In genomic region chr9:110877353-110877752, GRCm38 (mm10) we compare ENCODE assay signal across 16 mouse cellular contexts. TPM values are rescaled to one million over a fixed set of nuclear protein-coding genes. Genes with fewer than 3 reads are reported as not detected.
DNase-seq lines count a peak whose midpoint lies in the region; ATAC-seq and TF ChIP-seq lines count a peak whose summit lies in the region.
"Had no signal": no experiment of that assay in that cellular context is flagged by ENCODE, and none has a peak within 500 bp of the region (broad histone marks: within the 10 kb centered on the region; RNA-seq: fewer than 3 reads in every experiment).

No protein-coding gene starts in this region.

- peak in 1 of 2 experiments; percentile 43 for DNase-seq in heart, adult 2 months
- DNase-seq in heart, adult 8-10 months (ENCODE audit: low spot score): no peak
- peak; percentile 96 for DNase-seq in liver, adult 2 months (ENCODE audit: extremely low read depth, low read depth, low spot score)
- no peak for DNase-seq in liver
- DNase-seq in left cerebral cortex, postnatal 36 days (ENCODE audit: low spot score in 2 of 2): no peak
- DNase-seq: cerebellum, adult 18-20 months; layer of hippocampus, postnatal 36 days; thymus, postnatal 4 days had no signal

- no peak for TF ChIP-seq EP300 in heart, adult 2 months (IDR thresholded peaks at IDR 0.05; ENCODE audit: insufficient read depth, low read depth, low read length)

- no peak overlapping the region for H3K9ac ChIP-seq in heart, adult 2 months (ENCODE audit: low read depth, low read length)
- peak overlapping the region; percentile 27; the same call in 1 of the 2 replicates for H3K9ac ChIP-seq in liver, adult 2 months (ENCODE audit: low read depth, low read length)
- no peak overlapping the region for H3K9ac ChIP-seq in forebrain, embryonic 15.5 days (replicated peaks)
- H3K9ac ChIP-seq: heart, embryonic 12.5 days; limb, embryonic 15.5 days had no signal

- H3K27me3 ChIP-seq in heart, adult 2 months (ENCODE audit: control insufficient read depth, insufficient read depth, low read length): no peaks in the 10 kb centered on the region
- H3K27me3 ChIP-seq in liver, adult 2 months (ENCODE audit: control insufficient read depth, insufficient read depth, low read length): no peaks in the 10 kb centered on the region
- peaks cover 39% of the 10 kb centered on the region for H3K27me3 ChIP-seq in forebrain, embryonic 15.5 days

- H3K4me3 ChIP-seq in heart, adult 2 months: no peak overlapping the region
- H3K4me3 ChIP-seq in liver, adult 2 months (ENCODE audit: insufficient read depth, low read depth, low read length): no peak overlapping the region
- H3K4me3 ChIP-seq in forebrain, embryonic 15.5 days: no peak overlapping the region
- H3K4me3 ChIP-seq: heart, embryonic 12.5 days; limb, embryonic 15.5 days had no signal

- intact Hi-C loops in heart, adult 2 months (cut with DNase I): no loop called here
- intact Hi-C loops in left cerebral cortex, postnatal 36 days (cut with DNase I): no loop called here

- no peak for TF ChIP-seq CTCF in heart, adult 2 months (IDR thresholded peaks at IDR 0.05)
- TF ChIP-seq CTCF in liver, adult 2 months (IDR thresholded peaks at IDR 0.05; ENCODE audit: low read depth, low read length): no peak

- TF ChIP-seq POLR2A in heart, adult 2 months (IDR thresholded peaks at IDR 0.05; ENCODE audit: insufficient read depth, low read depth, low read length): no peak
- TF ChIP-seq POLR2A in liver, adult 2 months (IDR thresholded peaks at IDR 0.05; ENCODE audit: extremely low read depth, insufficient read depth, low read length): 0 out of 2 replicates have a peak, but pooled peaks have one; percentile 8

- H3K4me2 ChIP-seq in forebrain, embryonic 15.5 days (replicated peaks): no peak overlapping the region
- H3K4me2 ChIP-seq: heart, embryonic 12.5 days; limb, embryonic 15.5 days had no signal

- WGBS in heart, adult 2 months: 90% methylated on average over 1 of the region's 1 CpGs
- WGBS in liver, adult 2 months: 30% methylated on average over 1 of the region's 1 CpGs
- WGBS in forebrain, embryonic 15.5 days: 94% methylated on average over 1 of the region's 1 CpGs

- peak overlapping the region; percentile 47 for H3K27ac ChIP-seq in heart, adult 2 months
- H3K27ac ChIP-seq in liver, adult 2 months (replicated peaks; ENCODE audit: insufficient read depth, low read depth, low read length): peak overlapping the region; percentile 88
- no peak overlapping the region for H3K27ac ChIP-seq in forebrain, embryonic 15.5 days (replicated peaks)
- H3K27ac ChIP-seq: limb, embryonic 15.5 days; macrophage had no signal

- ATAC-seq in common myeloid progenitor, adult 5-6 weeks (replicated peaks; ENCODE audit: low read depth, poor library complexity, severe bottlenecking): peak; percentile 26
- 0 out of 2 replicates have a peak, but pooled peaks have one; percentile 29 for ATAC-seq in megakaryocyte progenitor cell, adult 5-6 weeks (replicated peaks; ENCODE audit: poor library complexity)
- no peak for ATAC-seq in forebrain, embryonic 15.5 days (replicated peaks)
- ATAC-seq: CD4-positive, CD25-positive, alpha-beta regulatory T cell, adult 4 months had no signal

- H3K4me1 ChIP-seq in heart, adult 2 months (ENCODE audit: control insufficient read depth, insufficient read depth, low read length): peaks cover 15% of the 10 kb centered on the region
- H3K4me1 ChIP-seq in liver, adult 2 months (ENCODE audit: control insufficient read depth, insufficient read depth, low read length): peaks cover 36% of the 10 kb centered on the region
- H3K4me1 ChIP-seq in forebrain, embryonic 15.5 days: peaks cover 34% of the 10 kb centered on the region

- no peaks in the 10 kb centered on the region for H3K9me3 ChIP-seq in forebrain, embryonic 15.5 days
- H3K9me3 ChIP-seq: heart, embryonic 12.5 days; limb, embryonic 15.5 days had no signal

- H3K79me2 ChIP-seq in heart, adult 2 months (replicated peaks; ENCODE audit: control insufficient read depth, insufficient read depth, low read length): no peaks in the 10 kb centered on the region
- H3K79me2 ChIP-seq in liver, adult 2 months (ENCODE audit: control insufficient read depth, insufficient read depth, low read length): peaks cover 13% of the 10 kb centered on the region; the same call in 1 of the 2 replicates

- H3K36me3 ChIP-seq in heart, adult 2 months (ENCODE audit: control insufficient read depth, insufficient read depth, low read length): no peaks in the 10 kb centered on the region
- H3K36me3 ChIP-seq in liver, adult 2 months (ENCODE audit: control insufficient read depth, insufficient read depth, low read length): no peaks in the 10 kb centered on the region
- H3K36me3 ChIP-seq in forebrain, embryonic 15.5 days: no peaks in the 10 kb centered on the region
- H3K36me3 ChIP-seq: heart, embryonic 12.5 days; limb, embryonic 15.5 days had no signal

RNA-seq across cellular contexts. Expression of gene Als2cl, which starts 2.3 kb away (rescaled TPM):
- 10 to 100 TPM; 13.7 to 14.2 TPM for total RNA-seq in heart, adult 2 months (2021)
- polyA plus RNA-seq in heart, adult 2 months (2012; rRNA removed): 25.7 and 25.9 TPM in 2 replicates
- 10 to 100 TPM; 11.5 to 19.1 (median 14.7) TPM for total RNA-seq in heart, adult 8-10 months (2022)
- 8.0 and 16.8 TPM in 2 replicates for total RNA-seq in liver, adult 2 months (2014; rRNA removed)
- 29.1 and 45.5 TPM in 2 replicates for polyA plus RNA-seq in liver, adult 2 months (2012; rRNA removed)
- total RNA-seq in common myeloid progenitor, adult 5-6 weeks (2017): 0.87 and 3.1 TPM in 2 replicates
- total RNA-seq in megakaryocyte progenitor cell, adult 5-6 weeks (2015): 0.07 and 0.44 TPM in 2 replicates
- 0.08 and 0.20 TPM in 2 replicates for total RNA-seq in megakaryocyte progenitor cell, adult 5-6 weeks (2017)
- polyA plus RNA-seq in forebrain, embryonic 15.5 days (2015; fragmentation: Nextera tagmentation; extraction: Ambion mirVana): 0.60 and 0.74 TPM in 2 replicates
- 10 to 100 TPM in 1 of 2 experiments, 1 to 10 TPM in 1; 6.9 to 13.7 TPM for total RNA-seq in left cerebral cortex, postnatal 36 days (2021)

RNA-seq across cellular contexts. Expression of gene Tmie, which starts 2.6 kb away (rescaled TPM):
- 1 to 10 TPM; 1.3 to 1.7 TPM for total RNA-seq in heart, adult 2 months (2021)
- polyA plus RNA-seq in heart, adult 2 months (2012; rRNA removed): 1.00 and 1.1 TPM in 2 replicates
- total RNA-seq in heart, adult 8-10 months (2022): 1 to 10 TPM; 1.1 to 2.0 (median 1.6) TPM
- total RNA-seq in liver, adult 2 months (2014; rRNA removed): 4.4 and 5.5 TPM in 2 replicates
- polyA plus RNA-seq in liver, adult 2 months (2012; rRNA removed): 13.1 and 20.8 TPM in 2 replicates
- total RNA-seq in common myeloid progenitor, adult 5-6 weeks (2017): 0.23 TPM in 1 of 2 replicates, not detected in the other
- not detected in 2 replicates for total RNA-seq in megakaryocyte progenitor cell, adult 5-6 weeks (2015)
- not detected in 2 replicates for total RNA-seq in megakaryocyte progenitor cell, adult 5-6 weeks (2017)
- 0.92 and 1.2 TPM in 2 replicates for polyA plus RNA-seq in forebrain, embryonic 15.5 days (2015; fragmentation: Nextera tagmentation; extraction: Ambion mirVana)
- total RNA-seq in left cerebral cortex, postnatal 36 days (2021): 1 to 10 TPM; 2.8 to 3.7 TPM
- total RNA-seq: monocyte, adult 5-6 weeks had no signal

RNA-seq across cellular contexts. Expression of gene Prss50, which starts 19.6 kb away (rescaled TPM):
- total RNA-seq in heart, adult 2 months (2021): not detected
- polyA plus RNA-seq in heart, adult 2 months (2012; rRNA removed): not detected in 2 replicates
- not detected for total RNA-seq in heart, adult 8-10 months (2022)
- total RNA-seq in liver, adult 2 months (2014; rRNA removed): not detected in 2 replicates
- polyA plus RNA-seq in liver, adult 2 months (2012; rRNA removed): not detected in 2 replicates
- 8.7 and 10.2 TPM in 2 replicates for total RNA-seq in common myeloid progenitor, adult 5-6 weeks (2017)
- total RNA-seq in megakaryocyte progenitor cell, adult 5-6 weeks (2015): 2.3 and 10.4 TPM in 2 replicates
- 1.4 and 1.6 TPM in 2 replicates for total RNA-seq in megakaryocyte progenitor cell, adult 5-6 weeks (2017)
- 0.15 and 0.20 TPM in 2 replicates for polyA plus RNA-seq in forebrain, embryonic 15.5 days (2015; fragmentation: Nextera tagmentation; extraction: Ambion mirVana)
- total RNA-seq in left cerebral cortex, postnatal 36 days (2021): under 1 TPM; 0.48 to 0.72 TPM
- total RNA-seq: monocyte, adult 5-6 weeks had no signal
- polyA plus RNA-seq: CD4-positive, CD25-positive, alpha-beta regulatory T cell, adult 4 months; macrophage had no signal

RNA-seq across cellular contexts. Expression of gene Prss46, which starts 33.0 kb away (rescaled TPM):
- total RNA-seq in heart, adult 2 months (2021): not detected
- 0.18 TPM in 1 of 2 replicates, not detected in the other for polyA plus RNA-seq in heart, adult 2 months (2012; rRNA removed)
- total RNA-seq in heart, adult 8-10 months (2022): not detected
- total RNA-seq in liver, adult 2 months (2014; rRNA removed): not detected in 2 replicates
- polyA plus RNA-seq in liver, adult 2 months (2012; rRNA removed): not detected in 2 replicates
- total RNA-seq in common myeloid progenitor, adult 5-6 weeks (2017): not detected in 2 replicates
- not detected in 2 replicates for total RNA-seq in megakaryocyte progenitor cell, adult 5-6 weeks (2015)
- total RNA-seq in megakaryocyte progenitor cell, adult 5-6 weeks (2017): not detected in 2 replicates
- not detected in 2 replicates for polyA plus RNA-seq in forebrain, embryonic 15.5 days (2015; fragmentation: Nextera tagmentation; extraction: Ambion mirVana)
- total RNA-seq in left cerebral cortex, postnatal 36 days (2021): not detected
- total RNA-seq: layer of hippocampus, postnatal 36 days; monocyte, adult 5-6 weeks had no signal
- polyA plus RNA-seq: CD4-positive, CD25-positive, alpha-beta regulatory T cell, adult 4 months; heart, embryonic 12.5 days; limb, embryonic 15.5 days had no signal

RNA-seq across cellular contexts. Expression of gene Fam240a, which starts 39.3 kb away (rescaled TPM):
- not detected for total RNA-seq in heart, adult 2 months (2021)
- polyA plus RNA-seq in heart, adult 2 months (2012; rRNA removed): not detected in 2 replicates
- not detected for total RNA-seq in heart, adult 8-10 months (2022)
- total RNA-seq in liver, adult 2 months (2014; rRNA removed): not detected in 2 replicates
- not detected in 2 replicates for polyA plus RNA-seq in liver, adult 2 months (2012; rRNA removed)
- total RNA-seq in common myeloid progenitor, adult 5-6 weeks (2017): not detected in 2 replicates
- total RNA-seq in megakaryocyte progenitor cell, adult 5-6 weeks (2015): not detected in 2 replicates
- total RNA-seq in megakaryocyte progenitor cell, adult 5-6 weeks (2017): not detected in 2 replicates
- not detected in 2 replicates for polyA plus RNA-seq in forebrain, embryonic 15.5 days (2015; fragmentation: Nextera tagmentation; extraction: Ambion mirVana)
- total RNA-seq in left cerebral cortex, postnatal 36 days (2021): not detected
- total RNA-seq: layer of hippocampus, postnatal 36 days; monocyte, adult 5-6 weeks had no signal
- polyA plus RNA-seq: heart, embryonic 12.5 days; limb, embryonic 15.5 days; macrophage had no signal
